Mouse (Mus musculus) kidney, postnatal 36 days (tissue): Measurements from ENCODE around the gene Gm11992.

Experiments
- DNase-seq, 2 experiments: peaks; one replicate each; pipeline ENCODE4 v3.0.0; 2021 to 2022; ENCODE audit warnings: mixed read lengths in 2 of 2

Gene Gm11992

DNA sequence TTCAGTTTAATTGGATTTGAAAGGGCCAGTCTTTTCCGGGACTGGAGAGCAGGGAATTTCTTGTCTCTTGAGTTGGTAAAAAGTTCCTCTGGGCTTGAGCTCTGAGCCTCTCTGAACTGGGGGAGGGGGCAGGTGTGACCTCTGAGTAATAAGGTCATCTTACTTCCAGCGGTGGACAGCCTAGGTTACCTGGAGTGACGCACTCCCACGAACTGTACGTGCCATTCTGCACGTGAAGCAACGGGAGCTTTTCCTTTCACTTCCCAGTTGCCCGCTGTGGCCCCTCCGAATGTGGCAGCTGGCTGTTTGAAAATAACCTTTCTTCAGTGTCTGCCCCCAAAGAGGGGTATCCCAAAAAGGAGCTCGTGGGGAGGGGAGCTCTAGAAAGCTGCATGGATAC lies 67.7 kb downstream of the Gm11992 start:
- peak in 1 of 2 experiments; percentile 14 for DNase-seq

GRCm38 (mm10) chr11:9116916-9117315 lies 68.5 kb downstream of the Gm11992 start:
- DNase-seq: no peak

DNA sequence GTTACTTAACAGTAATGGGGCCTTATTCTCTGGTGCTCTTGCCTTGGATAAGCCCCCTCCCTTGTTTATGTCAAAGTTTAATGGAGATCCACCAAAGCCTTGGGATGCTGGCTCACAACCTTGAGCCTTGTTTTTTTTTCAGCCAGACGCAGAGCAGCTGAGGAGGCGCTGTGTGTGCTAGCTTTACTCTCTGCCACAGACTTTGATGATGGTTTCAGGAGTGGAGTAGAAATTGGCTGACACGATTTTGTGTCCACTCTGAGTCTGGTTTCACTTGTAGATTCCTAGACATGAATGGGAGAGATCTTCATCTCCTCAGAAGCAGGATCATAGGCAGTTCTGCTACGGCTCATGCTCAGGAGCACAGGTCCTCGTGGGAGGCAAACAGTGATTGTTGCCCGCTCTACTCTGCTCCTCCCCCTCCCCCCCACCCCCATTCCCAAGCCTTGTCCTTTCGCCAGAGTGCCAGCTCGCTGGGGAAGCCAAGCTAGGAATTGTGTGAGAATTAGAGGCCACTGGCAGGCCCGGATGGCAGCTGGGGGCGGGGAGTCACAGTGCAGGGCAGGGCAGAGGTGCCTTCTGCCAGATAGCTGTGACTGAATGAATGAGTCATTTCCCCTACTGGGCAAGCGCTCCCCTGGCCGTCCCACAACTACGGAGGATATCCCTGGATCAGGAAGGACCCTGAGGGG lies 69.1 kb downstream of the Gm11992 start:
- DNase-seq: peak; percentile 82 to 84

- DNase-seq: no peak
Measured at GRCm38 (mm10) chr11:9118050-9118420, 69.6 kb downstream of the Gm11992 start, which contains the start of gene Upp1. Gene Upp1, plus strand, starts transcription at chr11:9118103.

GRCm38 (mm10) chr11:9118421-9119121 lies 70.2 kb downstream of the Gm11992 start:
- DNase-seq: peak; percentile 75 to 76
